Mouse (Mus musculus): Measurements from ENCODE around the gene Cdip1.
"Not testable (repeated sequence)": the region's sequence is repeated elsewhere in the genome, so short reads cannot be mapped to it uniquely, and the experiment has no call there.

Gene Cdip1

GRCm38 (mm10) chr16:4789810-4790559 is at the start of gene Cdip1:
Cdip1 (minus strand) TSS chr16:4790292.
- in situ Hi-C loops (cut with MboI, MseI), result no loop called here

DNA sequence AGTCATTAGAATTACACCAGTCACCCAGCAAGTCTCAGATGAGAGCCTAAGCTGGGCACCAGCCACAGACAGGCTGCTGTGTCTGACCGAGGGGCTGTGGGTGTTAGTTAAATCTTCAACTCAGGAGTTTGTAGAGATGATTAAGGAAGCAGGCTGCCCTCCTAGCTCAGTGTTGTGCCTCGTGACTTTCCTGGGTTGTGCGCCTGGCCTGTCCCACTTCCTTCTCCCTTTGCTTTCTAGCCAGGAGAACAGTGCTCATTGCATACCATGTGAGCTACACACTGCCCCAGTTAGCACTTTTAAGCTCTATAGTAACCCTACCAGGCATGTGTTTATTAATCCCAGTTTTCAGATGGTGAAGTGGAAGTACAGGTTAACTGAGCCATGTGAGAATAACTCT is 49.5 kb upstream of the Cdip1 start:
- in situ Hi-C loops (cut with MboI, MseI), result no loop called here

GRCm38 (mm10) chr16:4837631-4838030 is 47.5 kb upstream of the Cdip1 start:
- in situ Hi-C loops (cut with MboI, MseI), result no loop called here

DNA sequence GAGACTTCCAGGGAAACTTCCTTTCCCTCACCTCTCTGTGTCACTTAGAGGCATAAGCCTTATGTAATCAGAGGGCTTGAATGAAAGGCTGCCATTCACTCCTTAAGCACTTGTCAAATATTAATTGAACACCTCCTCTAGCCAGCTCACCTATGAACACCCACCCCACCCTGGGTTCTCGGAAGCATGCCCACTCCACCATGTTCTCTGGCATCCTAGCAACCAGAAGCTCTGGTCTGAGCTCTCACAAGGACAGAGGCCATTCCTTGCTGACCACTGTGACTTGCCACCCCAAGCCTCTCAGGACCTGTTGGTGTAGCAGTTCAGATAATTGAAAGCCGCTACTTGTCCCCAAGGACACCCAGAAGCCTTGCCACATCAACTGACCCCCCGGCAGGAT is 45.1 kb upstream of the Cdip1 start, which contains the start of gene 4930562C15Rik:
Gene 4930562C15Rik, plus strand, starts transcription at position 226 of the 400 bp plus-strand sequence.
- in situ Hi-C loops (cut with MboI, MseI), result no loop called here

DNA sequence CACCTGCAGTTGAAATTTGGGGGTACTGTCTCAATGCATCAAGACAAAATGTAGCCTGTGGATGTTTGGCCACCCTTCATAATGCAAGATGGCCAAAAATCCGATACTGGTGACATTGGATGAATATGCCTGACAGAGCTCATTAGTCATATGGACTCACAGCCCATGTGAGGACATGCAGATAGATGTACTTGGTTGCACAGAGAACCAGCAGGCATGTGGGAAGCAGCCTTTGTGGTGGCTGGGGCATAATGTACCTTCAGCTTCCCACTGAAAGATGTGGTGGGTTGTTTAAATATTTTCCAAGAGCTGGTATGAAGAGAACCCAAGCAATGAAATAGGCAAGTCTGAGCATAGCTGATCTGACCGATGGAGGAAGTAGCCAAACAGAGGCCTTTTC is 43.8 kb upstream of the Cdip1 start:
- in situ Hi-C loops (cut with MboI, MseI), result no loop called here

- in situ Hi-C loops (cut with MboI, MseI), result no loop called here
These were observed 41.7 kb upstream of the Cdip1 start for GRCm38 (mm10) chr16:4831650-4832419.

- in situ Hi-C loops (cut with MboI, MseI), result no loop called here
These were observed 39.3 kb upstream of the Cdip1 start for GRCm38 (mm10) chr16:4829271-4829900.

- in situ Hi-C loops (cut with MboI, MseI), result no loop called here
These were observed 37.5 kb upstream of the Cdip1 start for GRCm38 (mm10) chr16:4827639-4828038.

DNA sequence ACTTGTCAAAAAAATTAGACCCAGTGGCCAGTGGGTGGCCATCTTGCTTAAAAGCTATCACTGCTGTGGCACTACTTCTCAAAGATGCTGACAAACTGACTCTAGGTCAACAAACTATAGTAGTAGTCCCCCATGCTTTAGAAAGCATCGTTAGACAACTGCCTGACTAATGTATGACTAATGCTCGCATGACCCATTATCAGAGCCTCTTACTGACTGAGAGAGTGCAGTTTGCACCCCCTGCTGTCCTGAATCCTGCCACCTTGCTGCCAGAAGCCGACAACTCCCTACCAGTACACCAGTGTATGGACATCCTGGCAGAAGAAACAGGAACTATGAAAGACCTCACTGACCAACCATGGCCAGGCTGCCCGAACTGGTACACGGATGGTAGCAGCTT is 34.4 kb upstream of the Cdip1 start:
- in situ Hi-C loops (cut with MboI, MseI), result not testable (repeated sequence)

DNA sequence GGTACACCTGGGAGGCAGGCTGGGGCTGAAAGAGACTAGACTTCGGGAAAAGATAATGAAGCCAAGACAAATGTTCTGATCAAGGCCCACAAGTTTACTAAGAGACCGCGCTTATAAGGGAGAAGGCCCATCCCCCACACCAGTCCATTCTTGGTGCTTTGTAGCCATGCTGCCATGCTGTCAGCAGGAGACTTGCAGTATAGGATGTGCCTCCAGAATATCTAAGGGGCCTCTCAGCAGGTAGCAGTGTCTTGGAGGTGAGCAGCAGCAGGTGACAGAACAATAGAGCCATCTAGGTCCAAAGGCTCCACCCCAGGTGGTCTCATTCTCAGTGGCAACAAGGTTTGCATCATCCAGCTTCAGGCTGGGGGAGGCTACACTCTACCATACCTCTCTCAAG is 28.3 kb upstream of the Cdip1 start:
- in situ Hi-C loops (cut with MboI, MseI), result no loop called here

DNA sequence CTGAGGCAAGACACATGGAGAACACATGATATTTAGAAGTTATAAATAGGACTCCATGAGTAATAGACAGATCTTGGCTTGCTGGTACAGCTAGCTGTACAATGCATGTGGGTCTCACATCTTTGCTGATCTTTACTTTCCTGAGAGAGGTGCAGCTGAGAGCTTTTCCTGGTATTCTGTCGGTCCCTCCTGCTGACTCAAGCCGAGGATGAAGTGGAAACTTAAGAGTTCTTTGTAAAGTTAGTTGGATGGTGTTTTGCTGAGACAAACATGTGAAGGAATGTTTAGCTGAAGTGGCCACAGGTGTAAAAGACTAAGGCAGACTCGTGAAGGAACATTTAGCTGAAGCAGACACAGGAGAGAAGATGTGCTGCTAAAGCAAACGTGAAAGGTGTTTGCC is 6.5 kb upstream of the Cdip1 start:
- in situ Hi-C loops (cut with MboI, MseI), result no loop called here

DNA sequence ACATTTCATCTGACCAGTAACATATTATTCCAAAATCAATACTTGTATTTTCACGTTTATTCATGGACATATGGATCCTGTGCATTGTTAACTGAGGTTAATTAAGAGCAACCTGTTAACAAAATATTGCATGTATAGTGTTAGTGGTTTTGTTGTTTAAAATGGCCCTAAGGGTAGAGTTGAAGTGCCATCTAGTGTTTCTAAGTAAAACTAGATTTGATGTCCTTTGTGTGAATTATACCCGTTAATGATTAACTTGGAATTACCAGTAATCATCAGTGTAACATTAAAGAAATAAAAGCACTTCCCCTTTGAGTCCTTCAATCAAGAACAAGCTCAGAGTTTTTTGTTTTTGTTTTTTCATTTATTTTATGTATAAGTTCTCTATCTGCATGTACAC is 1.2 kb upstream of the Cdip1 start:
- in situ Hi-C loops (cut with MboI, MseI), result no loop called here

DNA sequence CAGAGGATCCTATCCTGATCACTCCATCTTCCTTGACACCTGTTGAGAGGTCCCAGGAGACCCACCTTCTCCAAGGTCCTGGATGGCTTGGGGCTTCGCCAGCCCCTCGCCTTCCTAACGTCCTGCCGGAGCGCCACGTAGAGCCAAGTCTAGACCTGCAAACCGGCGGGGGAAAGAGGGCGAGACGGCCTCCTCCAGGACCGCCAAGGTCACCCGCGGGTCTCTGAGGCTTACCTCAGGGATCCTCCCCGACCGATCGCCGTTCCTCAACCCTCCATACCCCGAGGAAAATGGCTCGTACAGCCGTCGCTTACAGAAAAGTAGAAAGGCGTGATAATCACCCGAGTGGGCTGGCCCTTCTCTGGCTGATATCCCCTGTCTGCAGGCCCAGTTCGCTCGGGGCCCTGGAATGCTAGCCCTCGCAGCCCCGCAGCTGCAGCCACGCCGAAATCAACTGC is 752 bp downstream of the Cdip1 start:
- in situ Hi-C loops (cut with MboI, MseI), result no loop called here

DNA sequence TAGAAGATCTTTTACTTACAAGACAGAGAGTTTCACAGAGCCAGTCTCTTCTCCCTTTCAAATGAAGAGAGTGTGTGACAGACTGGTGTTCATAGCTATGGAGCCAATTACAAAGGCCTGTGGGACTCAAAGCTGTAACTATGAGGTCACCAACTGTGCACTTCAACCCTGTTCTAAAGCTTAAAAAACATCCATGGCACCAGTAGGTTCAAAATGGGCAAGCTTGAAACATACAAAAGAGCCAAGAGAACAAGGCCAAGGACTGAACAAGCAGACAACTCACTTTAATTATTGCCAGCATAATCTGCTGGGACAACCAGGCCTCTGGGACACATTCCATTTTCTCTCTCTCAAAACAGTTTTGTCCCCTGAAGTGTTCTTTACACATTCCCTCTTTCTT is 1.9 kb downstream of the Cdip1 start:
- in situ Hi-C loops (cut with MboI, MseI), result no loop called here

- in situ Hi-C loops (cut with MboI, MseI), result no loop called here
These were observed 4.4 kb downstream of the Cdip1 start for GRCm38 (mm10) chr16:4785706-4786105.

DNA sequence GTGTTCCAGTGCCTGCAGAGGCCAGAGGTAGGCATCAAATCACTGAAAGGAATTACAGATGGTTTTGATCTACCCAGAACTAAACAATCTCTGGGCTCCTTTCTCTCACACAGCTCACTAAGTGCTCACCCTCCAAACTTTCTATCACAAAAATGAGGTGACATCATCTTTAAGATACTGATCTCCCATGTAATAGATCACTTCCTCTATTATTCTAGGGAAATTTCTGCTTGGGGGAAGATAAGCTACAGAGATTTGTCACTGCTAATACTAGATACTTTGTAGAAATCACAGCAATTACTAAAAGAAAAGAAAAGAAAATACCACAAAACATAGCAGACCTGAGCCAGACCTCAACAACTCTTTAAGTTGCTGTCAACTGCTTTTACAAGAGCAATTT is 7.6 kb downstream of the Cdip1 start:
- in situ Hi-C loops (cut with MboI, MseI), result no loop called here

DNA sequence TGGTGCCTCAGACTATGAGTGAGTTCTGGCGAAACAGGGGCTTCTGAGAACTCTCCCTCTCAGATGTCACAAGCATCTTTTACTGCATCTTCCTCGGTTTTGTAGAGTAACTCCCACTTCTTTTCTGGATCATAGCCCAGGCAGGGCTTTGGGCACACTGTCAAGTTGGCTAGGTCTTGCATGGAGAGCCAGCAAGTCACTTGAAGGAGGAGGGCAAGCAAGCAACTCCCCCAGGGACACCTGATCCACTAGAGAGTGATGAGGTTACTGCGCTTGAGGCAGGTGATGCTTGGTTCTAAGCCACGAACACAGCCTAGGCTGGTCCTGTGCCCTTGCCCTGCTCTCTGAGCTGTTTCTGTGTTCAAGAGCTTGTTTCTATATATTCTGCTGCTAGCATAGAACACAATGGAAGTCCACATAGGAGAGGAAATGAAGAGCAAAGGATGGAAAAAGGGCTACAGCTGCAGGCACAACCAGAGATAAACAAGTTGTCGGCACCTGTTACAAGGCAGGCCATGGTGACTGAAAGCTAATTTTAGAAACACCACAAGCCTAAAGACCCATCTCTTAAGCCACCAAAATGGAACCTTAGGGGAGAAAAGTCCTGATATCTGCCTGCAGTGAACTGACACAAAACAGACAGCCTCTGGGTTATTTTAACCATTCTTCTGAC is 8.4 kb downstream of the Cdip1 start:
- in situ Hi-C loops (cut with MboI, MseI), result no loop called here

DNA sequence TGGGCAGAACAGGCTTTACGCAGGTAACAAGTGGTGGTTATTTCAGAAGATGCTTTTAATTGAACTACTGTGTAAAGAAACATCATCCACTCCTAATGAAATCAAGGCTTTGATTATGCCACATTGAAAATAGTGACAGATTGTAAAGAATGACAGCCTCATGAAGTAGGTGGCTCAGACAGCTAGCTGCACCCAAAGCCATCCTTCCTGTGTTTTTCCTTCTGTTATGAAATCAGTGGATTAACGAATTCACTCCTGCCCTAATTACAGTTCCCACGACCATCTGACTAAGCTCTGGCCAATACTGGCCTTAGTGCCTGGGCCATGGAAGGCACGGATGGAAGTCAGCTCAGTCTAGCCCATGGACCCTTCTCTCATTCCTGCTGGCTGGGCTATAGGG is 11.2 kb downstream of the Cdip1 start:
- in situ Hi-C loops (cut with MboI, MseI), result loop anchor here (5.0 to 10.0 kb wide), 3 partner anchors 87 to 636 kb away; partner anchors contain the start of gene Rogdi

GRCm38 (mm10) chr16:4777905-4778609 is 12.0 kb downstream of the Cdip1 start:
- in situ Hi-C loops (cut with MboI, MseI), result loop anchor here (5.0 to 10.0 kb wide), 3 partner anchors 86 to 637 kb away; partner anchors contain the start of gene Rogdi

DNA sequence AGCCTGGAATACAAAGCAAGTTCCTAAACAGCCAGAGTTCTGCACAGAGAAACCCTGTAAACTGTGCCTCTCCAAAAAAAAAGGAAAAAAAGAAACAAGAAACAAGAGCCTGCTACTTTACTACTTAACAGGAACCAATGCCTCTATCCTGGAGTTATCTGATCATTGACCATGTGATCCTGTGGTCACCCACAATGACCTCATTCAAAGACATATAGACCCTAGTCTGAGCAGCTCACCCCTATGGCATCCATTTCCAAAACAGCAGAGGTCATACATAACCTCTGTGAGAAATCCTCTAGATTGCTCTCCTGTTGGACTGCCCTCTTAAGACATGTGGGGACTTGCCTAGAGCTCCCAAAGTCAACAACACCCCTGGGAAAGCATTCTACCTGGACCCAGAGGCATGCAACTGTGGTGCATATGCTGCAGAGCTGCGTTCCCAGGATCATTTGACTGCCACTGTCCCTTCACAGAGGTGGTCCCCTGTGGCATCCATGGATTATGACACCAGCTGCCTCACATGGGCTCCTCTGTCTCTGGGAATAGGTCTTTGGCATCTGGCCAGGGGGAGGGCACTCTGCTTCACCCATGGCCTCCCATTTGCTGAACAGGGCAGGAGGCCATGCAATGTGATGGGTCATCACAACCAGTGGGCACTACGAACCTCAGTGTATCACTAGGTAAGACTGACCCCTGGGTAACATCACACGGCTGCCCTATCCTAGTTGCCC is 12.8 kb downstream of the Cdip1 start:
- in situ Hi-C loops (cut with MboI, MseI), result loop anchor here (5.0 to 10.0 kb wide), 3 partner anchors 85 to 637 kb away; partner anchors contain the start of gene Rogdi

Measured in regulatory T cell (primary cell).